Mouse (Mus musculus): ENCODE measurements around the gene Ints5. TPM values are rescaled to one million over a fixed set of nuclear protein-coding genes. Genes with fewer than 3 reads are reported as not detected.
A peak's percentile ranks its signal among the peaks of the same experiment; 100 is the strongest.
"Not testable (repeated sequence)": the region's sequence is repeated elsewhere in the genome, so short reads cannot be mapped to it uniquely, and the experiment has no call there.

The Ints5 gene
- total RNA-seq (2021): 10 to 100 TPM; 29.6 to 30.9 TPM
- long read RNA-seq, experiment 1, transcript Ints5-201 (2 exons, 3,274 nt): major isoform, 11 of 19 reads
- long read RNA-seq, experiment 1, partial matches to known transcripts: 8 of 19 reads
- long read RNA-seq, experiment 1, other reads (novel, unspliced or antisense): 0 of 19 reads
- long read RNA-seq, experiment 2, transcript Ints5-201 (2 exons, 3,274 nt): major isoform, 17 of 39 reads
- long read RNA-seq, experiment 2, partial matches to known transcripts: 22 of 39 reads
- long read RNA-seq, experiment 2, other reads (novel, unspliced or antisense): 0 of 39 reads

DNA sequence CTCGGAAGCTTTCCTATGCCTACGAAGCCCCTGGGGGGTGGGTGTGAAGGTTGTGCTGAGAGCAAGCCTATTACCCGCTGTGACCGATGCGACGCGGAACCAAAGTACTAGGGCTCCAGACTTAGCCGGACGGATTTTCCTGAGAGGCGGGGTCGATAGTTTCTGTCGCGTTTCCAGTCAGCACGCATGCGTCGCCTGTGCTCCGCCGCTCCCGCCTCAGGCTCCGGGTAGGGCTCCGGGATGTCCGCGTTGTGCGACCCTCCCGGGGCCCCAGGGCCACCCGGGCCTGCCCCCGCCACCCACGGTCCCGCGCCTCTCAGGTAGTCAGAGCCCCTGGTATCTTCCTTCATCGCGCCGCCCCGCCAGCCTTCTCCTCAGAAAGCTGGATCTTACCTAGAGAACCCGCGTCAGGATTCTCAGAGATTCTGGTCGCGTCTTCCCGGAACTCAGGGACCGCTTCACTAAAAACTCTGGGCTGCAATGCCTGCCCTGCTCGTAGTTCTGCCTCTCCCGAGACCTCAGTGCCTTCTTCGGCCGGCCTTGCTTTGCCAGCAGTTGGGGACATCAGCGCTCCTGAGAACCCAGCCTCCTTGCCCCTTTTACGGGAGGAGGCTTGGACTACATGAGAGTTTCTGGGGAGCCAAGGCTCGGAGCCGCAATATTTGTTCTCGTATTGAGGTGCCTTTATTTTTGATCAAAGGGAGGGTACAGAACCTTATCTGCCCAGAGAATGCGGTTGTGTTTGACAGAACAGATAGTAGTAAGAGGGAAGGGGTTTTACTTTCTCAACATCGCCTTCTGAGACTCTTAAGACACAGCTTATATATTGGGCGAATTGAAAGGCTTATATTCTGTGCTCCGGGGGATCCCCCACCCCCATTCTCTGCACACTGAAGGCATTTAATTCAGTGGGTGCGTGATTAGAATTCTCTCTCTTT, at the start of gene Ints5:
Gene Ints5 (plus strand): TSS at position 177 of the 938 bp plus-strand sequence.
- DNase-seq (ENCODE audit: low spot score in 2 of 2): peak; percentile 65 to 74

DNA sequence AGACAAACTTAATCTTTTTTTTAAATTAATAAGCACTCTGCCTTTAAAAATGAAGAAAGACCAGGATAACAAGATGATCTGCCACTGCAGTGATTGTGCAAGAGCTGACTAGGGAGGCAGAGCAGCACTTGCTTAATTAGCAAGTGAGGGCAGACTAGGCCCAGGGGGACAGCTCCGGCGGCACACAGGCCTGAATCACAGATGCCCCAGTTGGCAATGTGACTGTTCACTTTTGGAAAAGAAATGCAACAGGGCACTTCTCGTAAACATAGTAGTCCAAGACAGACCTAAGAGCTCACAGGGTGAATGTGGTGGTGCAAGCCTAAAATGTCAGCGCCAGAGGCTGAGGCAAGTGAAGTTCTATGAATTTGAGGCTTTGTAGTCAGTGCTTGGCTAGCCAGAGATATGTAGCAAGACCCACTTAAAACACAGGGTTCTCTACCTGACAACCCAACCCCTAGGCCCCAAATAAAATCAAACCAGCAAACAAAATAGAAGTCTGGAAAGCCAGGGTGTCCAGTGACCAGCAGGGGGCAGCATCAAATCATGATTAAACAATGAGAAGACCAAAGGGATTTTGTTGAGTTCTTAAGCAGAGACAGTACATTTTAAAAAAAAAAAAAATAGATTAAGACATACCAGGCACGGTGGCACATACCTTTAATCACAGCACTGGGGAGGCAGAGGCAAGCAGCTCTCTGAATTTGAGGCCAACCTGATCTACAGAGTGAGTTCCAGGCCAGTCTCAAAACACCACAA, 48.3 kb upstream of the Ints5 start:
- peak in 1 of 2 experiments; percentile 75 for DNase-seq (ENCODE audit: low spot score in 2 of 2)

DNA sequence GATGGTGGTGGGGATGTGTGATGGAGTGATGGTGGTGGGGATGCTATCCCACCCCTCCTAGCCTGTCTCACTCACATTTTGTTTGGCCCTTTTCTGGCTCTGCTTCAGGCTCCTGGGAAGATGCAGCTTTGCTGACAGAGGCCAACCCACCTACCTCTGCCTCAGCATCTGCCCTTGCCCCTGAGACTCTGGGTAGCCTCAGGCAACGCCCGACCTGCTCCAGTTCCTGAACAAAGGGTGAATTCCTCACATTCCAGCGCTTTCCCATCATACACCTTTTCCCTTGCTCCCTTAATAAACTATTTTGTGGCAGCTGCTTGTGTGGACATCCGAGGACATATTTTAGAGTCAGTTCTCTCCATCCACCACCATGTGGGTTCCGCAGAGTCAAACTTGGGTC, 44.4 kb upstream of the Ints5 start:
- no peak for DNase-seq (ENCODE audit: low spot score in 2 of 2)

DNA sequence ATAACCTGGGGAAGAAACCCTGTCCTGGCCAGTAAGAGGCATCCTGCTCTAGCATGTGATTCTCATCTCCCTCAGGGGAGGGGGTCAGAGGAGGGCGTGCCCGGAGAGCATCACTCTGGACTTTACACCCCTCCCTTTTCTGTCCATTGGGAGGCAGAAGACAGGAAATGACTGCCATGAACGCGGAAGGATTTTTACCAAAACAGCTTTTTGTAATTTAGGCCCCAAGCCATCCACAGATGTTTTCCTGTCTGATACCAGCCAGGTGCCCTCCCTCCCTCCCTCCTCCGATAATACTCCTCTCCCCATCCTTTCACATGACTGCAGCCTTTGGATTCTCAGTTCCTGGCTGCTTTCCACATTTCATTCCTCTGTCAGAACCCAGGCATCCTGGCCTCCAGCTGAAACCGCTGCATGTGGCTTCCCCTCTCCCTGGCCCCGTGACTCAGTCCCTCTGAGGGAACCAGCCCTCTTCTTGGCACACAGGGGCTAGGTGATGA, 42.4 kb upstream of the Ints5 start, which contains the start of gene Lrrn4cl:
Gene Lrrn4cl (plus strand): TSS at position 367 of the 500 bp plus-strand sequence.
- no peak for DNase-seq (ENCODE audit: low spot score in 2 of 2)

DNA sequence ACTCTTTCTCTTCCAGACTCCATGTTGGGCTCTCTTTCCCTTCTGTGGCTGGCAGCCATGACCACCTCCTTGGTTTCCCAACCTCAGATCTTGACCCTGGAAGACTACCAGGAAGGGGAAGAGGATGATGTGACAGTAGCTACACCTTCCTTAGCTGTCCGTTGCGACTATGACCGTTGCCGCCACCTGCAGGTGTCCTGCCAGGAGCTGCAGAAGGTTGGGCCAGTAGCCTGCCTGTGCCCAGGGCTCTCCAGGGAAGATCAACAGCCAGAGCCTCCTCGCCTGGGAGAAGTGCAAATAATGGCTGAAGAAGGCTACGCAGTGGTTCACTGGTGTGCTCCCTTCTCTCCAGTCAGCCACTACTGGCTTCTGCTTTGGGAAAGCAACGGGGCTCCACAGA, 41.2 kb upstream of the Ints5 start:
- no peak for DNase-seq (ENCODE audit: low spot score in 2 of 2)

DNA sequence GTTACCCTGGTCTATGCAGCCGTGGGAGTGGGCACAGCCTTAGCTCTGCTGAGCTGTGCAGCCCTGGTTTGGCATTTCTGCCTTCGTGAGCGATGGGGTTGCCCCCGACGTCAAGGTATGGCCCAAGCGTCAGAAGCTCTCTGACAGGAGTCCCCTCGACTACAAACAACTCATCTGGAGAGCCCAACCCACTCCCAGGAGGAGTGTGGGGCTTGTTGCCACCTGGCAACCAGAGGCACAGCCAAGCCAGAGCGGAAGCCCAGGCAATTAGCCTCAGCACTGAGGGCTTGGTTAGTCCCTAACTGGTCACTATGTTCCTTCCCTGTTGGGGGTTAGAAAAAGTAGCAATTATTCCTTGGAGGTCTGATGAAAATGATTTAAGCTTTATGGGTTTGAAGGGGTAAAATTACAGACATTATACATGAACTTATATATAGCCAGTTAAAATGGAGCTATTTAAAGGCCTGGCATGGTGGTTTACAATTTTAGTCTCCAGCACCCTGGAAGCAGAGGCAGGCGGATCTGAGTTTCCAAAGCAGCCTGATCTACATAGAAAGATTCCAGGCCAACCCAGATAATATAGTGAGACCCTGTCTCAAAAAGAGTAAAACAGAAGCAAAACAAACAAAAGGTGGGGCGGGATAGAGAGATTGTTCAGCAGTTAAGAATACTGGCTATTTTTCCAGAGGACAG, 40.4 kb upstream of the Ints5 start:
- DNase-seq (ENCODE audit: low spot score in 2 of 2): no peak

DNA sequence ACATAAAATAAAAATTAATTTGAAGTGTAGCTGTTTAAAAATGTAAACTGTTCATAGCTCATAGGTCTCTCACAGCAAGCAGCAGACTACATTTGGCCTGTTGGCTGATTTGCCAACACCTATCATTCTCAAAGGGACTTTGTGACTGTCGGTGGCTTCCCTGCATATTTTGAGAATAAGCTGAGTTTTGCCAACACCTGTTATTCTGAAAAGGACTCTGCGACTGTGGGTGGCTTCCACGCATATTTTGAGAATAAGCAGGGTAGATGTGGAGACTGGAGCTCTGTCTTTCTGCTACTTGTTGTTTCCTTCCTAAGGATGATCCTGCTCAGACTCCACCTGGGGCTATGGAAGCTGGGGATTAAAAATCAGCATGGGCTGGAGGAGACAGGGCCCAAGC, 39.7 kb upstream of the Ints5 start:
- no peak for DNase-seq (ENCODE audit: low spot score in 2 of 2)

DNA sequence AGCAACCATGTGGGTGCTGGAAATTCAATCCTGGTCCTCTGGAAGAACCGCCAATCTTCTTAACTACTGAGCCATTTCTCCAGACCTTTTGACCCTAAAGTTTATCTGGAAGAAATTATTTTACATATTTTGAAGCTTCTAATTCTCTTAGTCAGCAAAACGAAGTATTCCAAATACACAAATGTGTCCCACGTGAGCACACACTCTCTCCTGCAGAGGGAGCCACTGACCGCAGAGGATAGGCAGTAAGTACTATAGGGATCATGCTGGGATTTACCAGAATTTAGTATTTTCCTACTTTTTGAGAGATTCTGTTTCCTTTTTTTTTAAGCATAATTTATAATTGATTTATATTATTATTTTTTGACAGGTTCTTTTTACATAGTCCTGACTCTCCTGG, 35.1 kb upstream of the Ints5 start:
- DNase-seq (ENCODE audit: low spot score in 2 of 2): no peak

DNA sequence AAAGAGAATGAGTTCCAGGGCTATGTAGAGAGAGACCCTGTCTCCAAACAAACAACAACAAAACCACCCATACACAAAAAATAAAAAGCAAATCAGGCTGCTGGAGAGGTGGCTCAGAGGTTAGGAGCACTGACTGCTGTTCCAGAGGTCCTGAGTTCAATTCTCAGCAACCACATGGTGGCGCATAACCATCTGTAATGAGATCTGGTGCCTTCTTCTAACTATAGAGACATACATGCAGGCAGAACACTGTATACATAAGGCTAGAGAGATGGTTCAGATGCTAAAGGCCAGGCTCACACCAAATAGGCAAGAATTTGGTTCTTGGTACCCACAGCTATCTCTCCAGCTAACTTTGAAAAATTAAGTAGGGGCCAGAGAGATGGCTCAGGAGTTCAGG, 33.8 kb upstream of the Ints5 start:
- DNase-seq (ENCODE audit: low spot score in 2 of 2): no peak

DNA sequence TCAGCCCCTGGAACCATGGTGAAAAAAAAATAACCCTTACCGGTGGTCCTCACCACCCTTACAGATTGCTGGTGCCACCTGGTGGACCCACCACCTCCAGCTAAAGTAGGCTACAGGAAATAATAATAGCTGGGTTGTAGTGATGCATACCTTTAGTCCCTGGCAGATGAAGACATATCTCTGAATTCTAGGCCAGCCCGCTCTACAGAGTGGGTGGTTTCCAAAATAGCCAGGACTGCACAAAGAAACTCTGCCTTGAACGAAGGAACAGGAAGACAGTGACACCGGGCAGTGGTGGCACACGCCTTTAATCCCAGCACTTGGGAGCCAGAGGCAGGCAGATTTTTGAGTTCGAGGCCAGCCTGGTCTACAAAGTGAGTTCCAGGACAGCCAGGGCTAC, 28.5 kb upstream of the Ints5 start:
- no peak for DNase-seq (ENCODE audit: low spot score in 2 of 2)

DNA sequence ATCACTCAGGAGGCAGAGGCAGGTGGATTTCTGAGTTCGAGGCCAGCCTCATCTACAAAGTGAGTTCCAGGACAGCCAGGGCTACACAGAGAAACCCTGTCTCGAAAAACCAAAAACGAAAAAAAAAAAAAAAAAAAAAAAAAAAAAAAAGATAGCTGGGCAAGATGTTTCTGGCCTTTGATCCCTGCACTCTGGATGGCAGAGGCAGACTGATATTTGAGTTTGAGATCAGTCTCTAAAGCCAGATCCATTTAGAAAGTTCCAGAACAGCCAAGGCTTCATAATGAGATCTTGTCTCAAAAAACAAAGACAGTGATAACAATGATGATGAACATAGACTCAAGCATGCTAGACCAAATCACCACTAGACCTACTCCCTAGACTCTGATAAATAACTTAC, 22.4 kb upstream of the Ints5 start:
- not testable (repeated sequence) for DNase-seq (ENCODE audit: low spot score in 2 of 2)

DNA sequence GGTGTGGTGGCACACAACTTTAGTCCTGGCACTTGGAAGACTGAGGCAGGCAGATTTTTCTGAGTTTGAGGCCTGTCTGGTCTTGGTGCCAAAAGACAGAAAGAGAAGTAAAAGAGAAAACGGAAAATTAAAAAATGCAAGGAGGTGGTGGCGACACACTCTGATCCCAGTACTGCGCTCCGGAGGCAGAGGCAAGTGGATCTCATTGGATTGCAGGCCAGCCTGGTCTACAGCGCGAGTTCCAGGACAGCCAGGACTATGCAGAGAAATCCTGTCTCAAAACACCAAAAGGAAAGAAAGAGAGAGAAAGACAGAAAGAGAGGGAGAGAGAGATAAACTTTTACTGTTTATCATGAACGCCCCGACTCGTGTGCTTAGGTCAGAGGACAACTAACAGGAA, 22.0 kb upstream of the Ints5 start:
- no peak for DNase-seq (ENCODE audit: low spot score in 2 of 2)

DNA sequence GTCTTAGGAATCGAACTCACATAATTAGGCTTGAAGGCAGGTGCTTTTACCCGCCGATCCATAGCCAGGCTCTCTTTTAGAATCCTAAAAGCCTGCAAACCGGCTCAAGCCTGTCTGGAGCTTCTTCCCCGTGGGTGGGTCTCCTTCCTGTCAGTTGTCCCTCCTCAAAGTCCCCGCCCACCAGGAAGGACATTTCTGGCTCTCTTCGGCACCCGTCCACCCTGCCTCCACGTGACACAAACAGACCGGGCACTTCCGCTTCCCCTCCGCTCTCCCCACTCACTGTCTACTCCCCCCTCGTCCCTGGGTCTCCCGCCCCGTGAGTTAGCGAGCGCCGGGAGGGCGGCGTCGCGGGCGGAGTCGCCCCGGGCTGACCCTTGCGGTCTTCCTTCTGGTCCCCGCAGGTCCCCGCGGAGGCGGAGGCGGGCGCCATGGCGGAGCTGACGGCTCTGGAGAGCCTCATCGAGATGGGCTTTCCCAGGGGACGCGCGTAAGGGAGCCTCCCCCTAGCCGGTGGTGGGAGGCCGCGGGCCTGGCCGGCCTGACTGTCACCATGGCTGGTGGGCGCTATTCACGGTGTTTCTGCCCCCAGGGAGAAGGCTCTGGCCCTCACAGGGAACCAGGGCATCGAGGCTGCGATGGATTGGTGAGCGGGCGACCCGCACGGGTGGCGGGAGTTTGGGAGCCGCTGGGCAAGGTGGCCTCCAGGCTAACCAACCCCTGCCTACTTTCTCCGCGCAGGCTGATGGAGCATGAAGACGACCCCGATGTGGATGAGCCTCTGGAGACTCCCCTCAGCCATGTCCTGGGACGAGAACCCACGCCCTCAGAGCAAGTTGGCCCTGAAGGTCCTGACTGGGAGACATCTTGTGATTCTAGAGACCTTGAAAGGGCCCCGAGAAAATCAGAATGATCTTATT, 21.3 kb upstream of the Ints5 start, which contains the start of gene Ubxn1:
Gene Ubxn1 (plus strand): TSS at position 230 of the 920 bp plus-strand sequence.
- peak; percentile 80 to 97 for DNase-seq (ENCODE audit: low spot score in 2 of 2)

DNA sequence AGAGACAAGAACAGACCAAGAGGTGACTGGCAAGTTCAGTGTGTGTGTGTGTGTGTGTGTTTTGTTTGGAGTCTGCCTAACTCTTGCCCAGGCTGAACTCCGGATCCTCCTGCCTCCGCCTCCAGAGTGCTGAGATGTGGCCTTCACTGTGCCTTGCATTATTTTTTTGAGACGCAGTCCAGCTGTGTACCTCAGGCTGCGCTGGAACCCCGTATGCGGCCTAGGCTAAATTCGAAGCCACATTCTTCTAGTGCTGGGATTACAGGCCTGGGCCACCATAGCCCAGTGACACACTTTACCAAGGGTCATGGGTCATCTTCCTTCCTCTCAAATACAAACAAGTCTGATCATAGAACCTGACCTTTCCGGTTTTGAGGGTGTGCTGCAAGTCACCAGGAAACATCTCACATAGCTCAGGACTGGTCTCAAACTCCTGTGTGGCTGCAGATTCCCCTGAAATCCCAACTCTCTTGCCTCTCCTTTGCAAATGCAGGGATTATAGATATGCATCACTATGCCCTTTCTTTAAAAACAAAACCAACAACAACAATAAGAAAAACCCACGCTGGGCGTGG, 20.5 kb upstream of the Ints5 start:
- no peak for DNase-seq (ENCODE audit: low spot score in 2 of 2)

DNA sequence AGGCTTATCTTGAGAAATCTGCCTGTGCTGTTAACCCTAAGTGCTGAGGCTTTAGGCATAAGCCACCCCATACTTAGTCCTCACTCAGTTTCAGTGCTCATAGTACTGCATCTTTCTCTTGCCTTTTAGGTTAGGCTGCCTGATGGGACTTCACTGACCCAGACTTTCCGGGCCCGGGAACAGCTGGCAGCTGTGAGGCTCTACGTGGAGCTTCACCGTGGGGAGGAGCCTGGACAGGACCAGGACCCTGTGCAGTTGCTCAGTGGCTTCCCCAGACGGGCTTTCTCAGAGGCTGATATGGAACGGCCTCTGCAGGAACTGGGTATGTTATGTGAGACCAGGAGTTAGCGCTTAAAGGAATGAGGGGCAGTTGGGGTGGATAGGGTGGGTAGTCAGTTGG, 17.8 kb upstream of the Ints5 start:
- DNase-seq (ENCODE audit: low spot score in 2 of 2): no peak

DNA sequence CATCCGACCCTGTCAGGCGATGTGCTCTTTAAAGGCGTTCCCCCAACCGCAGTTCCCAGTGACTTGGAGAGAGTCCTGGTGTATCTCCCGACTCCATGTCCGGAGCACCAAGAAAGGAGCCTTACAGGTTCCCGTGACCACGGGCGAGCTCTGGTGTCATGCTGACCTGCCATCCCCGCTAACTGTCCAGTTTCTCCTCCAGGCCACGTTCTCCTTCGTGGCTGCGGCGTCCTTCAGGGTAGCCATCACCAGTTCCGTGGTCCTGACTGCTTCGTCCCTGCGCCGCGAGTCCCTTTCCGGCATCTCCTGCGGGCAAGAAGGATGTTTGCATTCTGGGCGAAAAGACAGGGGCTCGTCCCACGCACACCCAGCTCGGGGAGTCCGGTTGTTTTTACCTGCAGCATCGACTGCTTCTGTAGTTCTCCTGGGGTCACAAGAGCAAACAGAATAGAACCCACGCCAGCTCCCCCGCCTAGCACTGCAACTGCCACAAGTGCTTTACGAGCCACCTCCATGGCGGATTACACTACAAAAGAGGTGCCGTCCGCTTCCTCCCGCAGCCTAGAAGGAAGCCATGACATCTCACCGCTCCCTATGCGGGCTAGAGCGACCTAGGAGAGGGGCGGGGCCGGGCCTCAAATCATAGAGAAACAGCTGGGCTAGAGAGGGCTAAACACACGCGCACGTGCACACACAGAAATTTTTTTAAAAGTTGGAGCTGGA, 12.3 kb upstream of the Ints5 start, which contains the start of gene Uqcc3:
Gene Uqcc3 (minus strand): TSS at position 613 of the 723 bp plus-strand sequence.
- DNase-seq (ENCODE audit: low spot score in 2 of 2): peak; percentile 72 to 83

DNA sequence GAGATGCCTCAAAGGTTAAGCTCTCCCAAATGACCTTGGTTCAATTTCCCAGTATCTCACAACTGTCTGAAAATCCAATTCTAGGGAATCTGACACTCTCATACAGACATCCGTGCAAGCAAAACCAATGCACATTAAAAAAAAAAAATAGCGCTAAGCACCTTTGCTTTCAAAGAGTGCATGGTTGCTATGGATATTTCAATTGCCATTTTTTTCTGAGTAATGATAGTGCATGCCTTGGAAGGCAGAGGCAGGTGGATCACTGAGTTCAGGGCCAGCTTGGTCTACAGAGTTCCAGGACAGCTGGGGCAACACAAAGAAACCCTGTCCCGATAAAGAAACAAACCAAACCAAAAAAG, 11.8 kb upstream of the Ints5 start:
- DNase-seq (ENCODE audit: low spot score in 2 of 2): no peak

DNA sequence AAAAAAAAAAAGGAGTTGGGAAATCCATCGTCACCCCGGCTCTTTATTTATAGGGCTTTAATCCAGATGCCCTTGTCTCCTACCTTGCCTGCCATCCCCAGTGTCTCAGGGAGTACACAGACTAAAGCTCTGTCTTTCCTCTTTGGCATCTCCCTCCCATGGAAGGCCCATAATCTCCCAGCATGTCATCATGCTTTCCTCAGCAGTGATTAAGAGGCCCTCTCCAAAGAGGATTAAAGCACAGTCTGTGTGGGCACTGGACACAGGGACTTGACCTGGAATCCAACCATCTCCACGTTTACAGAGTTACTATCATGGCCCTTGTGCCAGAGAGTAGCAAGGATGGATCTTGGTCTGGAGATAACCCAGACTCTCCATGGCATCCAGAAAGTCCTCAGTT, 9.2 kb upstream of the Ints5 start, which contains the start of the genes Lbhd1 and Gm49403:
Gene Lbhd1 (plus strand): TSS at position 117 of the 400 bp plus-strand sequence.
Gene Gm49403 (plus strand): TSS at position 315 of the 400 bp plus-strand sequence.
- no peak for DNase-seq (ENCODE audit: low spot score in 2 of 2)
